Mouse (Mus musculus) CH12F3 (cell line): ENCODE data around the gene Tldc2.

Source experiments
- in situ Hi-C: fragments of 300-500 bp; cut with MboI; formaldehyde crosslinking; loops from 2 replicates; pipeline ENCODE4 v1.14.3; 2020; ENCODE audit warnings: low sequenced_read_pairs

Tldc2 gene

GRCm38 (mm10) chr2:157121766-157122165 is 34.9 kb downstream of the Tldc2 start:
- in situ Hi-C loops: no loop called here

GRCm38 (mm10) chr2:157125246-157125645 is 38.4 kb downstream of the Tldc2 start:
- in situ Hi-C loops: no loop called here

- in situ Hi-C loops: no loop called here
Observed at GRCm38 (mm10) chr2:157127370-157127769, 40.5 kb downstream of the Tldc2 start.

- in situ Hi-C loops: no loop called here
Observed at GRCm38 (mm10) chr2:157128072-157128471, 41.2 kb downstream of the Tldc2 start.

- in situ Hi-C loops: no loop called here
Observed at GRCm38 (mm10) chr2:157129096-157129495, 42.2 kb downstream of the Tldc2 start.

- in situ Hi-C loops: no loop called here
Observed at GRCm38 (mm10) chr2:157129601-157130164, 42.8 kb downstream of the Tldc2 start.

GRCm38 (mm10) chr2:157130813-157131514 is 44.1 kb downstream of the Tldc2 start:
- in situ Hi-C loops: no loop called here

GRCm38 (mm10) chr2:157132086-157132485 is 45.2 kb downstream of the Tldc2 start:
- in situ Hi-C loops: no loop called here

- in situ Hi-C loops: no loop called here
Observed at GRCm38 (mm10) chr2:157132686-157133540, 46.1 kb downstream of the Tldc2 start.

- in situ Hi-C loops: no loop called here
Observed at GRCm38 (mm10) chr2:157133769-157134478, 47.1 kb downstream of the Tldc2 start.

- in situ Hi-C loops: no loop called here
Observed at GRCm38 (mm10) chr2:157134479-157134931, 47.6 kb downstream of the Tldc2 start.

GRCm38 (mm10) chr2:157135014-157135413 is 48.2 kb downstream of the Tldc2 start, which contains the start of gene Samhd1:
TSS of gene Samhd1 (minus strand) at chr2:157135265.
- in situ Hi-C loops: no loop called here

GRCm38 (mm10) chr2:157135529-157136120 is 48.8 kb downstream of the Tldc2 start:
- in situ Hi-C loops: no loop called here

- in situ Hi-C loops: no loop called here
Observed at GRCm38 (mm10) chr2:157136176-157136575, 49.3 kb downstream of the Tldc2 start.

- in situ Hi-C loops: no loop called here
Observed at GRCm38 (mm10) chr2:157136646-157137045, 49.8 kb downstream of the Tldc2 start.

GRCm38 (mm10) chr2:157137959-157138731 is 51.3 kb downstream of the Tldc2 start:
- in situ Hi-C loops: no loop called here

- in situ Hi-C loops: no loop called here
Observed at GRCm38 (mm10) chr2:157138808-157139207, 52.0 kb downstream of the Tldc2 start.

GRCm38 (mm10) chr2:157139251-157139802 is 52.5 kb downstream of the Tldc2 start:
- in situ Hi-C loops: no loop called here

GRCm38 (mm10) chr2:157141962-157142361 is 55.1 kb downstream of the Tldc2 start:
- in situ Hi-C loops: no loop called here
